Mouse (Mus musculus) CH12.LX (cell line): Measurements from ENCODE around the gene Cdsn. TPM values are rescaled to one million over a fixed set of nuclear protein-coding genes. Genes with fewer than 3 reads are reported as not detected.
A peak's percentile ranks its signal among the peaks of the same experiment; 100 is the strongest.

Experiments
- DNase-seq: peaks from one replicate; pipeline ENCODE4 v3.0.0-alpha.2; 2013; ENCODE audit errors: extremely low read depth
- H3K27ac ChIP-seq: 2 replicates; pipeline ENCODE4 v1.5.1; 2012; ENCODE audit warnings: low read depth, mild to moderate bottlenecking, control low read depth, moderate library complexity; ENCODE audit not compliant: insufficient read depth
- H3K27me3 ChIP-seq: replicated peaks from 2 replicates; pipeline ENCODE3; 2012; ENCODE audit warnings: inconsistent platforms
- H3K36me3 ChIP-seq, 2 experiments: replicated peaks in 1 of 2; 2 replicates each; pipeline versions ENCODE3 to v1.6.1; 2012; ENCODE audit warnings: inconsistent platforms in 1 of 2, low read length in 1 of 2, mild to moderate bottlenecking in 1 of 2, mixed read lengths in 1 of 2, moderate library complexity in 1 of 2; ENCODE audit not compliant: control insufficient read depth in 1 of 2, insufficient read depth in 1 of 2
- H3K4me1 ChIP-seq, 2 experiments: 2 replicates each; pipeline ENCODE4 v1.6.1; 2012; ENCODE audit warnings: inconsistent platforms in 1 of 2, moderate library complexity in 1 of 2; ENCODE audit not compliant: insufficient read depth in 2 of 2, control insufficient read depth in 1 of 2
- H3K4me2 ChIP-seq: 2 replicates; pipeline ENCODE4 v1.6.1; 2012; ENCODE audit warnings: low read depth, mild to moderate bottlenecking, control low read depth; ENCODE audit not compliant: poor library complexity, insufficient read depth, severe bottlenecking
- H3K4me3 ChIP-seq, 3 experiments: fragments of 150-350 bp in 1 of 3; sonication (generic) in 1 of 3; replicated peaks in 1 of 3; 2 replicates each; pipeline versions ENCODE3 to v1.5.1; 2011 to 2012; ENCODE audit warnings: low read depth in 2 of 3, low read length in 2 of 3, mild to moderate bottlenecking in 2 of 3, moderate library complexity in 2 of 3, control low read depth in 1 of 3, improper control_type of control experiment in 1 of 3, inconsistent platforms in 1 of 3, mixed read lengths in 1 of 3; ENCODE audit not compliant: poor library complexity in 1 of 3
- H3K79me2 ChIP-seq: replicated peaks from 2 replicates; pipeline ENCODE4 v1.6.1; 2012; ENCODE audit warnings: mild to moderate bottlenecking, moderate library complexity; ENCODE audit not compliant: control insufficient read depth, poor library complexity, insufficient read depth, severe bottlenecking; ENCODE audit errors: extremely low read depth
- H3K9ac ChIP-seq: 2 replicates; pipeline ENCODE4 v1.6.1; 2012; ENCODE audit warnings: low read depth, mild to moderate bottlenecking, control low read depth, moderate library complexity; ENCODE audit not compliant: insufficient read depth
- H3K9me3 ChIP-seq: replicated peaks from 2 replicates; pipeline ENCODE3; 2012; ENCODE audit warnings: low read length, inconsistent platforms, mixed read lengths
- CHD1 ChIP-seq: IDR thresholded peaks from 2 replicates; pipeline ENCODE4 v1.6.1; 2012; ENCODE audit warnings: low read depth, low read length, improper control_type of control experiment, inconsistent platforms
- CHD2 ChIP-seq: IDR thresholded peaks from 2 replicates; pipeline ENCODE4 v1.6.1; 2011; ENCODE audit warnings: low read length, improper control_type of control experiment
- CTCF ChIP-seq, 2 experiments: IDR thresholded peaks in 1 of 2; conservative IDR thresholded peaks in 1 of 2; 2 replicates each; pipeline ENCODE4 v1.5.1; 2011 to 2012; ENCODE audit warnings: low read depth in 2 of 2, low read length in 2 of 2, improper control_type of control experiment in 1 of 2, inconsistent platforms in 1 of 2, mild to moderate bottlenecking in 1 of 2, moderate library complexity in 1 of 2
- E2F4 ChIP-seq: IDR thresholded peaks from 2 replicates; pipeline ENCODE4 v1.6.1; 2011; ENCODE audit warnings: low read depth, low read length, improper control_type of control experiment; ENCODE audit not compliant: insufficient replicate concordance
- ELF1 ChIP-seq: IDR thresholded peaks from 2 replicates; pipeline ENCODE4 v1.6.1; 2014; ENCODE audit warnings: low read depth, mild to moderate bottlenecking, inconsistent platforms, low read length, improper control_type of control experiment
- EP300 ChIP-seq: IDR thresholded peaks from 2 replicates; pipeline ENCODE4 v1.6.1; 2011; ENCODE audit warnings: low read length, improper control_type of control experiment
- ETS1 ChIP-seq: conservative IDR thresholded peaks from 2 replicates; pipeline ENCODE4 v1.6.1; 2012; ENCODE audit warnings: low read depth, mild to moderate bottlenecking, inconsistent platforms, low read length, improper control_type of control experiment, moderate library complexity
- GABPA ChIP-seq: IDR thresholded peaks from 2 replicates; pipeline ENCODE4 v1.6.1; 2012; ENCODE audit warnings: low read depth, low read length, improper control_type of control experiment, inconsistent platforms; ENCODE audit not compliant: insufficient replicate concordance
- JUN ChIP-seq: IDR thresholded peaks from 2 replicates; pipeline ENCODE4 v1.6.1; 2011; ENCODE audit warnings: low read depth, mild to moderate bottlenecking, low read length, improper control_type of control experiment, moderate library complexity; ENCODE audit not compliant: insufficient read depth
- JUND ChIP-seq: conservative IDR thresholded peaks from 2 replicates; pipeline ENCODE4 v1.6.1; 2011; ENCODE audit warnings: low read depth, low read length, improper control_type of control experiment
- MAFK ChIP-seq: IDR thresholded peaks from 2 replicates; pipeline ENCODE4 v1.6.1; 2011; ENCODE audit warnings: low read length, improper control_type of control experiment; ENCODE audit not compliant: insufficient replicate concordance
- MAX ChIP-seq: IDR thresholded peaks from 2 replicates; pipeline ENCODE4 v1.6.1; 2011; ENCODE audit warnings: low read length, improper control_type of control experiment
- MAZ ChIP-seq: IDR thresholded peaks from 2 replicates; pipeline ENCODE4 v1.6.1; 2012; ENCODE audit warnings: low read depth, mild to moderate bottlenecking, inconsistent platforms, low read length, improper control_type of control experiment, moderate library complexity
- MXI1 ChIP-seq: IDR thresholded peaks from 2 replicates; pipeline ENCODE4 v1.6.1; 2011; ENCODE audit warnings: mild to moderate bottlenecking, low read depth, low read length, improper control_type of control experiment
- NELFE ChIP-seq: IDR thresholded peaks from 2 replicates; pipeline ENCODE4 v1.6.1; 2011; ENCODE audit warnings: low read depth, low read length, improper control_type of control experiment
- NRF1 ChIP-seq: IDR thresholded peaks from 2 replicates; pipeline ENCODE4 v1.6.1; 2014; ENCODE audit warnings: low read depth, mild to moderate bottlenecking, inconsistent platforms, low read length, improper control_type of control experiment, moderate library complexity
- PAX5 ChIP-seq: IDR thresholded peaks from 2 replicates; pipeline ENCODE4 v1.6.1; 2012; ENCODE audit warnings: low read length, inconsistent platforms, mixed read lengths
- POLR2A ChIP-seq: IDR thresholded peaks from 2 replicates; pipeline ENCODE4 v1.6.1; 2011; ENCODE audit warnings: low read depth, mild to moderate bottlenecking, improper control_type of control experiment, low read length
- POLR2AphosphoS2 ChIP-seq: IDR thresholded peaks from 2 replicates; pipeline ENCODE4 v1.6.1; 2011; ENCODE audit warnings: low read depth, low read length, improper control_type of control experiment
- RCOR1 ChIP-seq: conservative IDR thresholded peaks from 2 replicates; pipeline ENCODE4 v1.6.1; 2012; ENCODE audit warnings: low read depth, mild to moderate bottlenecking, inconsistent platforms, low read length, improper control_type of control experiment
- SIN3A ChIP-seq: IDR thresholded peaks from 2 replicates; pipeline ENCODE4 v1.6.1; 2012; ENCODE audit warnings: low read length, improper control_type of control experiment, inconsistent platforms
- SMC3 ChIP-seq: IDR thresholded peaks from 2 replicates; pipeline ENCODE4 v1.6.1; 2011; ENCODE audit warnings: low read depth, low read length, improper control_type of control experiment
- TBP ChIP-seq: conservative IDR thresholded peaks from 2 replicates; pipeline ENCODE4 v1.6.1; 2011; ENCODE audit warnings: low read depth, low read length, improper control_type of control experiment
- TCF12 ChIP-seq: IDR thresholded peaks from 2 replicates; pipeline ENCODE4 v1.6.1; 2014; ENCODE audit warnings: low read depth, mild to moderate bottlenecking, inconsistent platforms, low read length, improper control_type of control experiment
- UBTF ChIP-seq: IDR thresholded peaks from 2 replicates; pipeline ENCODE4 v1.6.1; 2012; ENCODE audit warnings: low read depth, mild to moderate bottlenecking, inconsistent platforms, low read length, improper control_type of control experiment, moderate library complexity
- USF1 ChIP-seq: IDR thresholded peaks from 2 replicates; pipeline ENCODE4 v1.6.1; 2014; ENCODE audit warnings: low read depth, mild to moderate bottlenecking, inconsistent platforms, low read length, improper control_type of control experiment
- ZC3H11A ChIP-seq: IDR thresholded peaks from 2 replicates; pipeline ENCODE4 v1.6.1; 2012; ENCODE audit warnings: low read depth, mild to moderate bottlenecking, inconsistent platforms, low read length, improper control_type of control experiment
- ZKSCAN1 ChIP-seq: IDR thresholded peaks from 2 replicates; pipeline ENCODE4 v1.6.1; 2012; ENCODE audit warnings: low read depth, inconsistent platforms, low read length, improper control_type of control experiment, borderline replicate concordance
- ZNF384 ChIP-seq: IDR thresholded peaks from 2 replicates; pipeline ENCODE4 v1.6.1; 2012; ENCODE audit warnings: low read depth, low read length, improper control_type of control experiment, inconsistent platforms
- dilution Hi-C: fragments of 300-500 bp; cut with MboI; formaldehyde crosslinking; loops from 2 replicates; pipeline ENCODE4 v1.14.3; 2020; ENCODE audit warnings: low sequenced_read_pairs; ENCODE audit not compliant: extremely low pct_unique_long_range_greater_than_20kb, extremely low pct_ligation_motif_present
- in situ Hi-C: fragments of 300-500 bp; cut with MboI; formaldehyde crosslinking; loops from 3 replicates; pipeline ENCODE4 v1.14.3; 2019; ENCODE audit warnings: low sequenced_read_pairs, low pct_ligation_motif_present, low pct_unique_long_range_greater_than_20kb, mixed read lengths
- polyA plus RNA-seq: library from polyadenylated mRNA; unstranded; fragments of >175 nt; gene quantifications from 2 replicates; pipeline ENCODE4 v1.2.1, GENCODE M21; 2012; ENCODE audit warnings: low read depth; ENCODE audit not compliant: insufficient read length
- total RNA-seq, 2 experiments: library from RNA; depleted of rRNA; stranded (reverse); fragments of 300-350 nt in 1 of 2; fragments of >200 nt in 1 of 2; gene quantifications; 2 replicates each; pipeline ENCODE4 v1.2.3; 2012 to 2014

The Cdsn gene
- total and polyA plus RNA-seq, 3 experiments = 0.17 to 1.4 (median 0.76) TPM

- in situ Hi-C loops (loop anchor here (5.0 kb wide), 1 partner anchor 36 kb away; the partner anchor contains the start of gene Cdsn), dilution Hi-C loops (no loop called here)
- no peak overlapping the region for H3K27ac ChIP-seq
- peak; percentile 43 for DNase-seq
- TF ChIP-seq CHD2 (no peak), RCOR1 (no peak)
- peaks cover 11 to 46% of the 10 kb centered on the region in 2 experiments for H3K36me3 ChIP-seq
- H3K9me3 ChIP-seq = no peaks in the 10 kb centered on the region
- H3K79me2 ChIP-seq = peaks cover 5% of the 10 kb centered on the region; the same call in 1 of the 2 replicates
- peak overlapping the region; percentile 71 for H3K9ac ChIP-seq
- H3K4me2 ChIP-seq = peak overlapping the region; percentile 77
- peaks cover 7 to 41% of the 10 kb centered on the region in 2 experiments; a peak in 3 of 4 replicates for H3K4me1 ChIP-seq
- H3K27me3 ChIP-seq = no peaks in the 10 kb centered on the region
- H3K4me3 ChIP-seq = peak overlapping the region; percentile 68 to 72 (median 71)
These were observed 35.9 kb upstream of the Cdsn start for GRCm38 (mm10) chr17:35515911-35516640.

GRCm38 (mm10) chr17:35516652-35517500 is 35.1 kb upstream of the Cdsn start, which contains the start of the genes Tcf19 and Cchcr1:
Tcf19 (minus strand) TSS chr17:35516824.
Cchcr1 (plus strand) TSS chr17:35517100.
- Histone ChIP-seq H3K27me3 (no peaks in the 10 kb centered on the region), H3K36me3 (peaks cover 11 to 51% of the 10 kb centered on the region in 2 experiments), H3K4me1 (peaks cover 7 to 41% of the 10 kb centered on the region in 2 experiments; a peak in 3 of 4 replicates), H3K9me3 (no peaks in the 10 kb centered on the region), H3K4me3 (peak within 1 kb of the TSS; percentile 68 to 72 (median 71)), H3K27ac (no peak within 1 kb of the TSS), H3K79me2 (peaks cover 5% of the 10 kb centered on the region; the same call in 1 of the 2 replicates), H3K4me2 (peak within 1 kb of the TSS; percentile 77), H3K9ac (peak within 1 kb of the TSS; percentile 77)
- DNase-seq = peak; percentile 98
- dilution Hi-C loops (no loop called here), in situ Hi-C loops (loop anchor here (5.0 kb wide), 1 partner anchor 35 kb away; the partner anchor contains the start of gene Cdsn)
- TF ChIP-seq SIN3A = peak; percentile 92
- TF ChIP-seq CTCF (conservative IDR thresholded peaks at IDR 0.05 in 1 of 2, IDR thresholded peaks at IDR 0.05 in 1 of 2; ENCODE audit: low read depth in 2 of 2, low read length in 2 of 2) = no peak
- TF ChIP-seq E2F4 = peak; percentile 97
- TF ChIP-seq UBTF = no peak
- TF ChIP-seq ZC3H11A = no peak
- TF ChIP-seq ZKSCAN1 = no peak
- no peak for TF ChIP-seq EP300
- peak; percentile 64; the same call in 1 of the 2 replicates for TF ChIP-seq MAX
- TF ChIP-seq JUN = no peak
- TF ChIP-seq JUND = no peak
- TF ChIP-seq NRF1 = peak; percentile 85
- TF ChIP-seq CHD1 = no peak
- no peak for TF ChIP-seq TBP
- TF ChIP-seq MAFK = no peak
- TF ChIP-seq ZNF384 = no peak
- peak; percentile 72 for TF ChIP-seq POLR2A
- TF ChIP-seq RCOR1 = no peak
- peak; percentile 13; the same call in 1 of the 2 replicates for TF ChIP-seq ETS1
- TF ChIP-seq MXI1 = peak; percentile 83
- TF ChIP-seq POLR2AphosphoS2 = peak; percentile 62; the same call in 1 of the 2 replicates
- no peak for TF ChIP-seq SMC3
- TF ChIP-seq ELF1 = peak; percentile 94
- peak; percentile 53; the same call in 1 of the 2 replicates for TF ChIP-seq NELFE
- TF ChIP-seq PAX5 = no peak
- TF ChIP-seq USF1 = no peak
- TF ChIP-seq TCF12 = peak; percentile 70; the same call in 1 of the 2 replicates
- TF ChIP-seq MAZ = peak; percentile 80
- TF ChIP-seq GABPA = no peak
